Mouse (Mus musculus): ENCODE measurements at regions not wholly inside any gene's neighbourhood (a gene's known extent, or its start where the extent isn't known, plus 50 kb on each side); places are given as distances from the start of the nearest gene placed in this dataset.

GRCm38 (mm10) chr14:68718846-68719245 lies 575.3 kb downstream of the Synb start:
- TF ChIP-seq CTCF (IDR thresholded peaks at IDR 0.05 in 2 of 3, conservative IDR thresholded peaks at IDR 0.05 in 1 of 3; ENCODE audit: control insufficient read depth in 1 of 3, insufficient read depth in 1 of 3, low read depth in 2 of 3, low read length in 3 of 3, poor library complexity in 1 of 3, severe bottlenecking in 1 of 3) (no peak), EP300 (IDR thresholded peaks at IDR 0.05; ENCODE audit: low read depth in 1 of 2, low read length in 2 of 2) (no peak), POLR2A (IDR thresholded peaks at IDR 0.05; ENCODE audit: control insufficient read depth in 1 of 2, insufficient read depth in 1 of 2, low read depth in 1 of 2, low read length in 2 of 2, poor library complexity in 1 of 2) (no peak), TAL1 (IDR thresholded peaks at IDR 0.05; ENCODE audit: low read length) (no peak), USF1 (IDR thresholded peaks at IDR 0.05; ENCODE audit: low read depth, low read length) (no peak)

Data from MEL (cell line).